Mouse (Mus musculus) left cerebral cortex, adult 11 months (tissue): ENCODE results near the gene Scn3b.

Source experiments
- DNase-seq: peaks from one replicate; pipeline ENCODE4 v3.0.0; 2022; ENCODE audit warnings: low spot score

Gene Scn3b

GRCm38 (mm10) chr9:40269103-40269861, at the start of gene Scn3b:
Scn3b (plus strand) TSS chr9:40269217.
- DNase-seq, result peak; percentile 75

DNA sequence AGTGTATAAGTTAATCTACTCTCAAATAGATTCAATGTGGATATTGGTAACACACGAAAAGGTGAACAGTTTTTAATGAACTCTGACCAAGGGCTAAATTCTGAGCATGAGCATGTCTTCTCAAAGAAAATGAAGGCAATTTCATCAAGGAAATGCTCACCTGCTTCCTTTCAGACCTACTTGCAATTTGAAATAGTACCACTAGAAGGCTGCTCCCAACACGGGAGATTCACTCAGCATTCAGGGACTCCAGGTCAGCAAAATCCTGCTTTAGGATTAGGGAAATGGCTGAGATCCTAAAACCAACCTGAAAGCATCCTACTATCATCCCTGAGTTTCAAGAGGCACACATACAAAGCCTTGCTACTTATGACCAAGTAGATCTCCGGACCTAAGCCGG, 44.7 kb upstream of the Scn3b start:
- no peak for DNase-seq

GRCm38 (mm10) chr9:40227874-40228789, 40.9 kb upstream of the Scn3b start:
- DNase-seq, result no peak

GRCm38 (mm10) chr9:40228804-40229331, 40.1 kb upstream of the Scn3b start:
- no peak for DNase-seq

DNA sequence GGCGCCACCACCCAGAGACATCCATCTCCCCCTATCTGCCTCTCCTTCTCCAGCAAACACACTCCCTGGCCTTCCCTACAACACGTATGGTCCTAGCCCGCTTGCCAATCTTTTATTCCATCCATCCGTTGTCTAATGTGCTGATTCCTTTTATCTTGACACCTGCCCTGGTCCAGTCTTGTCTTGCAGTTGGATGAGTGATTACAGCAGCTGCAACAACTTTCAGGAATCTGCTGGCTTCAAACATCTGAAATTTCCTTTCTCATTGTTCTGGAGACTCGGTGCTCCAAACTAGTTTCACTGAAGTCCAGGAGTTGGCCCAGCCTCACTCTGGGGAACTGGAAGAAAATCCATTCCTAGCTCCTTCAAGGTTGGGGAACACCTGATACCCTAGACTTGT, 39.5 kb upstream of the Scn3b start:
- no peak for DNase-seq

DNA sequence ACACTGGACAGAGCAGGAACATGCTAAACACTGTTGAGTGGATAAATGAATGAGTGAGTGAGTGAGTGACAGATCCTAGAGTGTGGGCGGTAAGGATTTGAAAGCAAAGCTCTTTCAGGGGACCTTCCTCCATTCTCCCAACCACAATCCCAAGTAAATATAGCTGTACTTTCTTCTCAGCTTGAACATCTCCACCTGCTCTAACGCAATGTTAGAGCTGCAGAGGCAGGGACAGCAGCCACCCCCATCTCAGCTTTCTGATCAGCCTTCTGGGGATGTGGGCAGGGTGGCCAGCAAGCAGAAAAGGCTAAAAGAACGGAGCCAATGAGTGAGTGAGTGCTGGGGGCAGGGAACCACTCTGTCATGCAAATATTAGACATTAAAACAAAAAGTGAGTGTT, 38.0 kb upstream of the Scn3b start:
- DNase-seq, result no peak

DNA sequence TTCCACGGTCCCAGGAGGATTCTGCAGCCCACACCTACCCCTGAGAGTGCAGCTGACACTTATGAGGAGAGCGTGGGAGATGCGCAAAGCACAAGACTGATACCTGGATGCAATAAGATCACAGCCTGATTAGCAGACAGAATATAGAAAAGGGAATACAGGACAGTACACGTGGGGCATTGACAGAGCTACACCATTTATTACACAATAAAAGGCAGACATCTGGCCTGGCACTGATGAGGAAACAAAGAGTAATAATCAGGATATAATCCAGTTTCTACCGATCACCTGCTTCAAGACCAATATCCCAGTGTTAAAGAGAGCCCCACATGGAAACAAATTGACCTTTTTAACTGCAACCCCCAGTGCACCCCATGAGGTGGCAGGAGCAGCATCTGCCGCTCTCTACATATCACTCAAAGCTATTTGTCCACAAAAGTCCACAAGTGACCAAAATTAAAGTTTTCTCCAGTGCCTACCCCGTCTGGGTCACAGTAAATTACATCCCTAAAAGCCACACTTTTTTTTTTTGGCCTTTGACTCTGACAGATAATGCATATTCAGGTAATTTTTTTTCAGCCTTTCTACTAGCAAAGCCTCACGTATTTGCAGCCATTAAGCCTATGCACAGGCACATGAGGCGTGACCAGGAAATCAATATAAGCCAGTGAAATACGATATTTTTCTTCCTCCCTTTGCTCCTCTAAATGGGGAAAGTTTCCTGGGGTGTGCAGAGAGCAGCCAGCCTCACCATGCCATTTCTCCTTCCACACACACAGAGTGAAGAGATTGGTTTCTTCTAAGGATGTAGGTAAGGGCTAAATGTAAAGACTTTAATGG, 34.6 kb upstream of the Scn3b start:
- no peak for DNase-seq

DNA sequence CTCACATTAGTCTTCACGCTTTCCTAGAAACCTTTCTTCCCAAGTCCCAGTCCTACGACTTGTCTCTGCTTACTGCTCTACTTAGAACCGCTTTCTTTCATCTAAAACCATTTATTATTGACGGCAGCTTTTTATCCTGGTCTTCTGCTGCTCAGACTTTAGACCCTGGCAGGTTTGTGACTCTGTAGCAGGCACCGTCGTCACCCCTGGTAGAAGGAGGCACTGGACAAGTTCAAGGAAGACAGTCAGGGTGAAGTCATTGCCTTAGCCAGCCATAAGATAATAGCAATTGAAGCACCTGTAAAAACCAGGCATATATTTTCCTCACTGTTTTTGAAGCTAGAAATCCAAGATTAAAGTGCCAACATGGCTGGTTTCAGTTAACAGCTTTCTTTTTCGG, 33.8 kb upstream of the Scn3b start:
- no peak for DNase-seq

GRCm38 (mm10) chr9:40239749-40240148, 29.3 kb upstream of the Scn3b start:
- DNase-seq, result no peak

DNA sequence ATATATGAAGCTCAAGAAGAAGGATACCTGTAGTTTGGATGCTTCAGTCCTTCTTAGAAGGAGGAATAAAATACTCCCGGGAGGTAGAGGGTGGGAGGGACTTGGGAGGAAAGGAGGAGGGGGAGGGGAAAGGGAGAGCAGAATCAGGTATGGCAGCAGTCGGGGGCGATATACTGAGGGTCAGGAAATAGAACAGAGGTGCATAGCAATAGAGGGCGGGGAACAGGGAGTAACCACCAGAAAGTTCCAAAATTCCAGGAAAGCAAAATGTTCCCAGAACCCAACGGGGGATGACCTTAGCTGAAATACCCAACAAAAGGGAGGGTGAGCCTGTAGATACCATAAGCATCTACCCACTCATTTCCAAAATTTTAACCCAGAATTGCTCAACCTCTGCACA, 28.7 kb upstream of the Scn3b start:
- DNase-seq, result no peak

DNA sequence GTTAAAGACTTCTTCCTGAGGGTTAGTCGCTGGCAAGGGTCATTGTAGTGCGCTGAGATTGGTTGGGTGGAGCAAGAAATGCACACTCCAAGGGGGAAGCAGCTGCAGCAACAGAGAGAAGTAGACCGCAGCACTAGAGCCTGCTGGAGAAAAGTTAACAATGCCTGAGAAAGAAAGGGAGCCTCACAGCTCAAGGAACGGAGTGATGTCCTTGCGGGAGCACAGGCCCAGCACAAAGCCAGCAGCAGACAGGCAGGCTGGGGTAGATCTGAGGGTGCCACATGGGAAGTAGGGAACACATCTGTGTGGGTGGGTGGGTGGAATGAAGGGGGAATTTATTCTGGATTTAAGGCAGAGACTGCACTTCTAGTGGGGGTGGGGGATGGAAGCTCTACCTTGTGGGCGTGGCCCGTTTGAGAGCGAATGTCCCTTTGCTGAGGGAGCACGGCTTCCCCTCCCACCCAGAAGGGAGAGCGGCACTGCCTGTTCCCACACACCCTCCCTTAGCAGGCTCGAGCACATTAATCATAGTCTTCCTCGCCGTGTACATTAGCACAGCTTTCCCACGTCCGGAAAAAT, 27.7 kb upstream of the Scn3b start:
- DNase-seq, result peak; percentile 42

- DNase-seq, result peak; percentile 67
Measured at GRCm38 (mm10) chr9:40241951-40242888, 26.8 kb upstream of the Scn3b start.

DNA sequence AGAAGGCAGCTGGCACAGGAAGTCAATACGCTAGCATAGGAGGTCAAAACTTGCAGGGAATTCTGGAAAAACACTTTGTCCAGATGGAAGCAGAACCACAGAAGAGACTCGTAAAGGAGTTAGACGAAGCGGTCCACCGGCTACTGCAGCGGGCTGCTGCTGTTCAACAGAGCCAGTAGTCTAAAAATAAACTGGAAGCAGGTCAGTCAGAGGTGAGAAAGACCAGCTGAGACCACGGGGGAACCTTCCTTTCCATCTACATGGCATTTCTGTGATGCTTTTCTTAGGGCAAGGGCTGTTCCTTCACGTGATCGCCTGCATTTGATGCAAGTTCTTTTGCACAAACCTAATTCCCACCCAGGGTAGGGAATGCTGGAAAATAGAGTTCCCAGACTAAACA, 23.6 kb upstream of the Scn3b start:
- no peak for DNase-seq

DNA sequence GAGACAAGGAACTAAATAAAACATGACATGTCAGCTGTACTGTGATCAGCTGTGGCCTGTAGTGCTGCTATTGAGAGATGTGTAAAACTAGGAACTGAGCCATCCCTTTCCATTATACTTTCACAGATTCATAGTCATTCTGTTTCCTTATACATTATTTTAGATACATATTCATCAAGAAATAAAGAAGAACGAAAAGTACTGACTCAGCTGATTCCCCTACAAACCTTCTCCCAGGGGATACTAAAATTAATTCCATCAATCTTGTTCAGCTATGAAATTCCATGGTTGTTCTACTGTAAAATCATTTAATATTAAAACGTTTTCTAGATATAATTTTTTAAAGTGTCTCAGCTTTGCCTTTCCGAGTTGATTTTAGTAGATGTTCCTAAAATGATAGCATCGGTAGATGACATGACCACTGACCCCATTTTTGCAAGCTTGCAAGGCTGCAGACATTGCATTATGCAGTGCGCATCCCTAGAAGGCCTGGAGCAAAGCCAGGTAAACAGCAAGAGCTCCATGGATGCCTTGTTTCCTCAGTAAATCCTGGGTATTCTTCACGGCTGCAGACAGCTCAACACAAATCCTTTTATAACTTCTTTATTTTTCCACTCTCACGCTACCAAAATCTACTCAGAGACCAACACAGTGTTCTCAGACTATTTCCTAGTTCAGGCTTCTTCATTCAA, 22.9 kb upstream of the Scn3b start:
- no peak for DNase-seq

DNA sequence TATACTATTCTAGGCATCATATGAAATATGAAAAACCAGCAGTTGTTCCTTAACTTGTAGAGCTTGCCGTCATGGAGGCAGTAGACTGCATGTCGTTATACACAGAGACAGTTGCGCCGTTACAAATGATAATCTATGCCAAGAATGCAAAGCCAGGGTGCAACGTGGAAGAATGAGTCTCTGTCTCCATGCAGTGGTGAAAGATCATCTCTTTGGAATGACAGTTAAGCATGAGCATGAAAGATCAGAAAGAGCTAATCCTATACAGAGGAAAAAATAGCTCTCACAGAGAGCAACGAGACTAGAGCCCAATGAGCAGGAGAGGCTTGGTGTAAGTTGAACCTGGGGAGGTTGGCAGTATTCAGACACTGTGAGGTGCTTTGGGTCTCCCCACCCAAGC, 22.3 kb upstream of the Scn3b start:
- no peak for DNase-seq

GRCm38 (mm10) chr9:40249106-40249505, 19.9 kb upstream of the Scn3b start:
- no peak for DNase-seq

DNA sequence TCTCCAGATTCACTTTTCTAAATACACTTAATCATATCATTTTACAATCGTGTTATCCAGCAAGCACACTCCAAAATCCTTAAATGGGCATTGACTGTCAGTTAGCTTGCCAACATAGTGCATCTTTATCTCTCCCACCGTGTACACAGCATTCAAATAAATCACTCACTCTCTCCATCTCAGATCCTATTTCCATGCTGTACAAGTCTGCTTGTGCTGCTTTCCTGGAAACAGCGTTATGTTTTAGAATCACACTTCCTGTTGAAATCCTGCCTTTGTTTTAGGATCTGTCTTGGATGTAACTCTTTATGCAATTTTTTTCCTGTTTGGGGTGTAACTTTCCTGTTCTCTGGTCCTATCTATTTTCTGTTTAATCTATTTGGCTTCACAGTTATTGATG, 16.6 kb upstream of the Scn3b start:
- DNase-seq, result no peak

GRCm38 (mm10) chr9:40263874-40264273, 5.1 kb upstream of the Scn3b start:
- DNase-seq, result no peak

DNA sequence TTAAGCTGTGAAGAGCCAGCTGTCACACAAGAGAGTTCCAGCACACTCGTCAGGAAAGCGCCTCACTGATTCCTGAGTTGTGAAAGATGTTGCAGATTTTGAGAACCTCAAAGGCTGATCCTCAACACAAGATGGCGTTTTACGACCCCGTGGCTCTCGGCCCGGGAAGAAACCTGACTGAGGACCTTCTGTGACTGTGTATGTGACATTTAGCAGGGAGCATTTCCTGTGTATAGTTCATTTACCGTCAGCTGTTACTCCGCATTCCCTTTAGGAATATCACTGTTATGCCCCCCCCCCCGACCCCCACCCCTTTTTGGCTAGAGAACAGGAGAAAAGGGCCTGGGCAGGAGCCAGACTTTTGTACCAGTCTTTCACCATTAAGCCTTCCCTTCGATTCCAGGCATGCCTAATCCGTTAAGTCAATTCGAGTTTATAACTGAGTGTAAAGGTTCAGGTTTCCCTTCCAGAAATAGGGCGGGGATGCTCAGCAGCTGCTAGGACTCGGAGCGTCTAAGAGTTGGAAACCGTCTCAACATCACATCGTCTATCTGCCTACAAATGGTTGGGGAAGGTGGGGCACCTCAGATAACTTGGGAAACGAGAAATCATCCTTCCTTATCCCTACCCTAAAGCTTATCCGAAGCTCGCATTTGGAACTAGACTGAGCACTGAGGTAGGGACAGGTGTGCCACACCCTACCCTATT, 823 bp upstream of the Scn3b start:
- no peak for DNase-seq
